Mouse (Mus musculus): ENCODE data around the gene Zfp106.

DNA sequence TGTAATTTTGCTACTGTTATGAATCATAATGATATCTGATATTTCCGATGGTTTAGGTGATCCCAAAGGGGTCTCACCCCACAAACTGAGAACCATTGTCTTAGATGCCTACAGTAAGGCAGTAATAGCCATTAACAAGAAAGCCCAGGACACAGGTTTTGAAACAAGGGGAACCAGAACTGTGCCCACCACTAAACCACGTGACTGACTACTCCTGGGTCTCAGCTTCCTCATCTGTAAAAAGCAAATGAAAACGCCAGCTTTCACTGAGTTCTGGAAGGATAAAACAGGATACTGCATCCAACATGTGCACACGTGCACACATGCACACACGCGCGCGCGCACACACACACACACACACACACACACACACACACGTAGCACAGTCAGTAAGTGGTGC is 93.9 kb downstream of the Zfp106 start:
- TF ChIP-seq EP300 (IDR thresholded peaks at IDR 0.05; ENCODE audit: insufficient read depth, low read depth, low read length): no peak
- no peak for TF ChIP-seq POLR2A (IDR thresholded peaks at IDR 0.05; ENCODE audit: insufficient read depth, low read length)
- no peak for TF ChIP-seq CTCF (IDR thresholded peaks at IDR 0.05; ENCODE audit: low read depth, low read length)
